Mouse (Mus musculus): ENCODE results near the gene Akap1. TPM values are rescaled to one million over a fixed set of nuclear protein-coding genes. Genes with fewer than 3 reads are reported as not detected.

Akap1 gene
- total and polyA plus RNA-seq, 2 experiments from 2014 or later = 54.0 to 125 TPM

DNA sequence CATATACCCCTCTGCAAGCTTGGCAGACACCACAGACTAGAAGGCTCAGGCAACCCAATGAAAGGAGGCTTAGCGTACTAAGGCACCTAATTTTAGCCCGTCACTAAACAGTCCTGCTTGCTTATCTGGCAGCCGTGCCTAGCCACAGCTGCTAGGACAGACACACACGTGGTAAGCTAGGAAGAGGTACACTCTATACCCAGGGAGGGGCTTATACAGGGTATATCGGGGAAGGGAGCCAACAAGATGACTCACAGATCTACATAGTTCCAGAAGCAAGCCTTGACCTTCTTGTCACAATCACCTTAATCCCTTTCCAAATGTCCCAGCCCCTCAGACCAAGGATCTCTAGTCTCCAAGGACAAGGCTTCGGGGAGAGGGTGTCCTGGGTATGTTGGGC lies 23.0 kb downstream of the Akap1 start:
- Histone ChIP-seq H3K27me3 (ENCODE audit: control insufficient read depth, insufficient read depth, low read length) (no peaks in the 10 kb centered on the region), H3K4me2 (ENCODE audit: low read depth, low read length) (peak overlapping the region; percentile 53), H3K27ac (ENCODE audit: low read depth) (peak overlapping the region; percentile 91), H3K36me3 (replicated peaks; ENCODE audit: control insufficient read depth, insufficient read depth, low read length) (peaks cover 62% of the 10 kb centered on the region), H3K4me1 (ENCODE audit: control insufficient read depth, insufficient read depth) (peaks cover 15% of the 10 kb centered on the region), H3K4me3 (ENCODE audit: low read depth, low read length) (peak overlapping the region; percentile 13; the same call in 1 of the 2 replicates), H3K9ac (replicated peaks; ENCODE audit: low read depth, low read length) (0 out of 2 replicates have a peak overlapping the region, but pooled peaks have one; percentile 8), H3K9me3 (replicated peaks; ENCODE audit: control insufficient read depth, low read length) (no peaks in the 10 kb centered on the region)
- peak; percentile 94 for ATAC-seq (ENCODE audit: insufficient read depth, low read depth)
- peak; percentile 89 for DNase-seq (ENCODE audit: low spot score)
- WGBS = 15% methylated on average over 6 of the region's 6 CpGs
- TF ChIP-seq CTCF (IDR thresholded peaks at IDR 0.05; ENCODE audit: low read depth) = no peak
- TF ChIP-seq EP300 (IDR thresholded peaks at IDR 0.05; ENCODE audit: low read depth) = peak; percentile 69; the same call in 1 of the 2 replicates

DNA sequence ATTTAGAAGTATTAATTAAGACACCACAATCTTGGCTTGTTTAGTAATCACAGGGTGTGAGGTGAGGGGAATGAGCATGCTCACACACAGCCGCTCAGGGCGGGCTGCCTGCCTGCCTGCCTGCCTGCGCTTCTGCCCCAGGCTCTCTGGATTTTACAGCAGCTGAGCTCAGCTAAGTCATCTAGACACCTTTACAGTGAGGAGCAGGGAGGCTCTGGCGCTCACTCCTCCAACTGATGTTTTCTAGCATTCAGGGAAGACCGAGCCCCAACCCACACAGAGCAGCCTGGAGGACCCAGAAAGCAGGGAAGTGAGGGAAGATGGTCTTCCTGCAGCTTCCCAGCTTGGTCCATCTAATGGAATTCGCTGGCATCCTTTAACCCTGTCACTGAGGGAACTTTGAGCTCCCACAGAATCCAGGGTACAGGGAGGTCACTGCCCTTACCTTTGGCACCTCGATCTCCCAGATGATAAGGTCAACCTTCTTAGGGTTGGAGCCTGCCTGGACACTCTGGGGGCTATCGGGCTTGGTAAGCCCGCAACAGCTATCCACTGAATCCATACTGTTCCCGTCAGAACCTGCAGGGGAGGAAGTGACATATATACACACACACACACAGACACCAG lies 23.5 kb downstream of the Akap1 start:
- Histone ChIP-seq H3K9ac (replicated peaks; ENCODE audit: low read depth, low read length) (0 out of 2 replicates have a peak overlapping the region, but pooled peaks have one; percentile 8), H3K36me3 (replicated peaks; ENCODE audit: control insufficient read depth, insufficient read depth, low read length) (peaks cover 67% of the 10 kb centered on the region), H3K27me3 (ENCODE audit: control insufficient read depth, insufficient read depth, low read length) (no peaks in the 10 kb centered on the region), H3K9me3 (replicated peaks; ENCODE audit: control insufficient read depth, low read length) (no peaks in the 10 kb centered on the region), H3K4me2 (ENCODE audit: low read depth, low read length) (peak overlapping the region; percentile 53), H3K4me3 (ENCODE audit: low read depth, low read length) (peak overlapping the region; percentile 13; the same call in 1 of the 2 replicates), H3K4me1 (ENCODE audit: control insufficient read depth, insufficient read depth) (peaks cover 15% of the 10 kb centered on the region), H3K27ac (ENCODE audit: low read depth) (peak overlapping the region; percentile 91)
- TF ChIP-seq CTCF (IDR thresholded peaks at IDR 0.05; ENCODE audit: low read depth) (no peak), EP300 (IDR thresholded peaks at IDR 0.05; ENCODE audit: low read depth) (no peak)
- DNase-seq (ENCODE audit: low spot score) (no peak), ATAC-seq (ENCODE audit: insufficient read depth, low read depth) (peak; percentile 5; the same call in 1 of the 2 replicates)
- 42% methylated on average over 10 of the region's 10 CpGs for WGBS

DNA sequence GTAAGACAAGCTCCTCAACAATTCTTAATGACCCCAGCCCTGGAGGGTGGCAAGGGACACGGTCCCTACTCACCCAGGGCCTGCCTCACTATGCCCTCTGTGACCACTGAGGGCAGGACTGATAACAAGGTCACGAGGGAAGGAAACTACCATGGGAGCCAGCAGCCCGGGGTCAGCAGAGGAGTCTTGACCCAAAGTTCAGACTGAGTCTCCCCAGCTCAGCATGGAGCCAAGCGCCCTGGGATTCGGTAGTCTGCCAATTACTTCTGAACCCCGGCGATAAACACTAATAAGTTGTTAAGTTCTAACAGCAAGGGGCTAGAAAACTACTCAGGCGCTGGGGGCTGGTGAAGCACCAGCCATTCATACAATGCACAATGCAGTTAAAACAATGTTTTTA lies 24.1 kb downstream of the Akap1 start:
- peak overlapping the region; percentile 13; the same call in 1 of the 2 replicates for H3K4me3 ChIP-seq (ENCODE audit: low read depth, low read length)
- DNase-seq (ENCODE audit: low spot score) (no peak), ATAC-seq (ENCODE audit: insufficient read depth, low read depth) (no peak)
- H3K27me3 ChIP-seq (ENCODE audit: control insufficient read depth, insufficient read depth, low read length) = no peaks in the 10 kb centered on the region
- peak overlapping the region; percentile 53 for H3K4me2 ChIP-seq (ENCODE audit: low read depth, low read length)
- H3K27ac ChIP-seq (ENCODE audit: low read depth) = peak overlapping the region; percentile 91
- WGBS = 51% methylated on average over 8 of the region's 8 CpGs
- H3K36me3 ChIP-seq (replicated peaks; ENCODE audit: control insufficient read depth, insufficient read depth, low read length) = peaks cover 67% of the 10 kb centered on the region
- H3K4me1 ChIP-seq (ENCODE audit: control insufficient read depth, insufficient read depth) = peaks cover 15% of the 10 kb centered on the region
- no peak overlapping the region for H3K9ac ChIP-seq (replicated peaks; ENCODE audit: low read depth, low read length)
- TF ChIP-seq CTCF (IDR thresholded peaks at IDR 0.05; ENCODE audit: low read depth) (no peak), EP300 (IDR thresholded peaks at IDR 0.05; ENCODE audit: low read depth) (no peak)
- H3K9me3 ChIP-seq (replicated peaks; ENCODE audit: control insufficient read depth, low read length) = no peaks in the 10 kb centered on the region

DNA sequence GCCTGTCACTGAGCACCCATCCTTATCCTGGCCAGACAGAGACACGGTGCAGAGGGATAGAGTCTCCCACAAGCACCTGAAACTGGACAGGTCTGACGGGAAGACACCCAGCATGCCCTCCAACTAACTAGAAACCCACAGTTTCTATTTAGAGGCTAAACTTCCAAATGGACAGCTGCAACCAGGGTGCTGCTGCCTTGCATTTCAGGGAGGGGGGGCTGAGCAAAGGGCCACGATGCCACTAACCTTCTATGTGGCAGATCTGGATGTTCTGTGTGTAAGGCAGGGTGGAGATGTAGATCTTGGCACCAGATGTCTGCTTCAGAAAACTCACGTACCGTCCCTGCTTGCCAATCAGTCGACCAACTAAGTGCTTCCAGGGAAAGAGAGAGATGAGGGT lies 25.0 kb downstream of the Akap1 start:
- Histone ChIP-seq H3K36me3 (replicated peaks; ENCODE audit: control insufficient read depth, insufficient read depth, low read length) (peaks cover 67% of the 10 kb centered on the region), H3K9me3 (replicated peaks; ENCODE audit: control insufficient read depth, low read length) (no peaks in the 10 kb centered on the region), H3K4me2 (ENCODE audit: low read depth, low read length) (no peak overlapping the region), H3K4me1 (ENCODE audit: control insufficient read depth, insufficient read depth) (peaks cover 15% of the 10 kb centered on the region), H3K9ac (replicated peaks; ENCODE audit: low read depth, low read length) (no peak overlapping the region), H3K4me3 (ENCODE audit: low read depth, low read length) (no peak overlapping the region), H3K27ac (ENCODE audit: low read depth) (no peak overlapping the region), H3K27me3 (ENCODE audit: control insufficient read depth, insufficient read depth, low read length) (no peaks in the 10 kb centered on the region)
- ATAC-seq (ENCODE audit: insufficient read depth, low read depth) = no peak
- no peak for DNase-seq (ENCODE audit: low spot score)
- TF ChIP-seq CTCF (IDR thresholded peaks at IDR 0.05; ENCODE audit: low read depth) (no peak), EP300 (IDR thresholded peaks at IDR 0.05; ENCODE audit: low read depth) (no peak)
- 76% methylated on average over 6 of the region's 6 CpGs for WGBS

DNA sequence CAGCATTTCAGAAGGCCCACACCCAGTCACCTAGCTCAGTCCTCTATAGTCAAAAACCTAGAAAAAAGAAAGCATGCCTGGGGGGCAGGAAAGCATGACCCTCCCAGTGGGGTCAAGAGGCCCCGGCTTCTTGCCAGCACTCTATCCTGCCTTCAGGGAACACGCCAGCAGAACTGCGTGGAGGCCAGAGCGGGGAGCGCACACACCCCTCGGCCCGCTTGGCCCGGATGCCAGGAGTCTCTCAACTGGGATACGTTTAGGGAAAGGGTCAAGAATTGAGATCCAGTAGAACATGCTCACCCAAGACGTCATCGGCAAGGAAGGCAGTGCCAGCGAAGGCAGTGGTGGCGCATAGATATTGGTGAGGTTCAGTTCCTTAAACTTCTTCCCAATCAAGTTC lies 25.8 kb downstream of the Akap1 start:
- Histone ChIP-seq H3K36me3 (replicated peaks; ENCODE audit: control insufficient read depth, insufficient read depth, low read length) (peaks cover 67% of the 10 kb centered on the region), H3K27ac (ENCODE audit: low read depth) (no peak overlapping the region), H3K9ac (replicated peaks; ENCODE audit: low read depth, low read length) (no peak overlapping the region), H3K9me3 (replicated peaks; ENCODE audit: control insufficient read depth, low read length) (no peaks in the 10 kb centered on the region), H3K27me3 (ENCODE audit: control insufficient read depth, insufficient read depth, low read length) (no peaks in the 10 kb centered on the region), H3K4me3 (ENCODE audit: low read depth, low read length) (no peak overlapping the region), H3K4me1 (ENCODE audit: control insufficient read depth, insufficient read depth) (peaks cover 9% of the 10 kb centered on the region), H3K4me2 (ENCODE audit: low read depth, low read length) (no peak overlapping the region)
- TF ChIP-seq CTCF (IDR thresholded peaks at IDR 0.05; ENCODE audit: low read depth) = no peak
- no peak for TF ChIP-seq EP300 (IDR thresholded peaks at IDR 0.05; ENCODE audit: low read depth)
- no peak for DNase-seq (ENCODE audit: low spot score)
- 86% methylated on average over 13 of the region's 13 CpGs for WGBS
- ATAC-seq (ENCODE audit: insufficient read depth, low read depth) = no peak

DNA sequence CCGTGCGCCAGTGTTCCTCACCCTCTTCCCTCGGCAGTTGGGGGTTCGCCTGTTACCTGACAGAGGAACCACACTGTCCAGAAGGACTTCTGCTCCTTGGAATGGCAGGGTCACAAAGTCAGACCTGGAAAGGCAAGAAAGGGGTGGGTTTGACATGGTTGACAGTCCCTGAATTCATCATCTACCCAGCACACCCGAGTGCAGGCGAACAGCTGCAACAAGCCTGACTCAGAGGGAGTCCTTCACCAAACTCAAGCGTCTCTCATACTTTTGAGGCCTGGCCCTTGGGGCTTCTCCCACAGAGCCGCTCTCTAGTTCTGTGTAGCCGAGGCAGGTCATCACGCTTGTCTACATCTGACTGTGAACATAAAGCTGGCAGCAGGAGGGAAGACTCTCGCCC lies 29.8 kb downstream of the Akap1 start:
- no peak for DNase-seq (ENCODE audit: low spot score)
- Histone ChIP-seq H3K27ac (ENCODE audit: low read depth) (no peak overlapping the region), H3K27me3 (ENCODE audit: control insufficient read depth, insufficient read depth, low read length) (no peaks in the 10 kb centered on the region), H3K4me1 (ENCODE audit: control insufficient read depth, insufficient read depth) (no peaks in the 10 kb centered on the region), H3K9ac (replicated peaks; ENCODE audit: low read depth, low read length) (no peak overlapping the region), H3K9me3 (replicated peaks; ENCODE audit: control insufficient read depth, low read length) (no peaks in the 10 kb centered on the region), H3K4me2 (ENCODE audit: low read depth, low read length) (no peak overlapping the region), H3K36me3 (replicated peaks; ENCODE audit: control insufficient read depth, insufficient read depth, low read length) (peaks cover 94% of the 10 kb centered on the region), H3K4me3 (ENCODE audit: low read depth, low read length) (no peak overlapping the region)
- 93% methylated on average over 11 of the region's 11 CpGs for WGBS
- TF ChIP-seq CTCF (IDR thresholded peaks at IDR 0.05; ENCODE audit: low read depth) = no peak
- ATAC-seq (ENCODE audit: insufficient read depth, low read depth) = no peak

All from heart, postnatal 0 days (tissue).